Mouse (Mus musculus): ENCODE results near the gene Armh1. TPM values are rescaled to one million over a fixed set of nuclear protein-coding genes. Genes with fewer than 3 reads are reported as not detected.
"Not testable (repeated sequence)": the region's sequence is repeated elsewhere in the genome, so short reads cannot be mapped to it uniquely, and the experiment has no call there.

Gene Armh1
- total RNA-seq, 2 experiments from 2014 or later = not detected

GRCm38 (mm10) chr4:117210147-117211074 lies 41.5 kb downstream of the Armh1 start:
- peak; percentile 67 for TF ChIP-seq CTCF (IDR thresholded peaks at IDR 0.05)
- intact Hi-C loops (cut with DNase I) = loop anchor here (10.0 kb wide), 1 partner anchor 206 kb away; no protein-coding TSS in a partner anchor
- DNase-seq = peak; percentile 85
- Histone ChIP-seq H3K4me3 (peak overlapping the region; percentile 46), H3K27ac (peak overlapping the region; percentile 84)

GRCm38 (mm10) chr4:117209592-117209991 lies 42.3 kb downstream of the Armh1 start:
- intact Hi-C loops (cut with DNase I) = no loop called here
- no peak for TF ChIP-seq CTCF (IDR thresholded peaks at IDR 0.05)
- DNase-seq = no peak

GRCm38 (mm10) chr4:117202992-117203354 lies 49.0 kb downstream of the Armh1 start:
- Histone ChIP-seq H3K27ac (peak overlapping the region; percentile 76; the same call in 1 of the 2 replicates), H3K4me3 (no peak overlapping the region)
- intact Hi-C loops (cut with DNase I) = no loop called here
- no peak for DNase-seq
- TF ChIP-seq CTCF (IDR thresholded peaks at IDR 0.05) = no peak

More at GRCm38 (mm10) chr4:117209592-117209991, 42.3 kb downstream of the Armh1 start:
- Histone ChIP-seq H3K4me3 (no peak overlapping the region), H3K27ac (no peak overlapping the region)

- peak; percentile 66 for TF ChIP-seq CTCF (IDR thresholded peaks at IDR 0.05)
- Histone ChIP-seq H3K27ac (peak overlapping the region; percentile 76), H3K4me3 (peak overlapping the region; percentile 56)
- DNase-seq = peak; percentile 30
- intact Hi-C loops (cut with DNase I) = no loop called here
Observed at GRCm38 (mm10) chr4:117202046-117202991, 49.6 kb downstream of the Armh1 start.

GRCm38 (mm10) chr4:117191804-117192203 lies 60.1 kb downstream of the Armh1 start:
- intact Hi-C loops (cut with DNase I) = no loop called here

GRCm38 (mm10) chr4:117190660-117191059 lies 61.3 kb downstream of the Armh1 start:
- intact Hi-C loops (cut with DNase I) = no loop called here
- DNase-seq = no peak
- peak overlapping the region; percentile 94 for H3K27ac ChIP-seq

More at GRCm38 (mm10) chr4:117191804-117192203, 60.1 kb downstream of the Armh1 start:
- DNase-seq = no peak
- Histone ChIP-seq H3K4me3 (no peak overlapping the region), H3K27ac (0 out of 2 replicates have a peak overlapping the region, but pooled peaks have one; percentile 8)
- no peak for TF ChIP-seq CTCF (IDR thresholded peaks at IDR 0.05)

GRCm38 (mm10) chr4:117189856-117190543 lies 61.9 kb downstream of the Armh1 start:
- TF ChIP-seq CTCF (IDR thresholded peaks at IDR 0.05) = no peak
- DNase-seq = no peak
- Histone ChIP-seq H3K27ac (peak overlapping the region; percentile 94), H3K4me3 (peak overlapping the region; percentile 79)
- intact Hi-C loops (cut with DNase I) = no loop called here

More at GRCm38 (mm10) chr4:117190660-117191059, 61.3 kb downstream of the Armh1 start:
- no peak for TF ChIP-seq CTCF (IDR thresholded peaks at IDR 0.05)
- H3K4me3 ChIP-seq = no peak overlapping the region

GRCm38 (mm10) chr4:117189382-117189855 lies 62.5 kb downstream of the Armh1 start:
- peak; percentile 92 for TF ChIP-seq CTCF (IDR thresholded peaks at IDR 0.05)

GRCm38 (mm10) chr4:117188969-117189368 lies 63.0 kb downstream of the Armh1 start:
- H3K27ac ChIP-seq = peak overlapping the region; percentile 94
- intact Hi-C loops (cut with DNase I) = no loop called here

More at GRCm38 (mm10) chr4:117189382-117189855, 62.5 kb downstream of the Armh1 start:
- H3K4me3 ChIP-seq = peak overlapping the region; percentile 79
- DNase-seq = peak; percentile 89
- H3K27ac ChIP-seq = peak overlapping the region; percentile 94
- intact Hi-C loops (cut with DNase I) = no loop called here

GRCm38 (mm10) chr4:117182759-117183096 lies 69.2 kb downstream of the Armh1 start:
- intact Hi-C loops (cut with DNase I); DNase-seq: not testable (repeated sequence)
- H3K4me3 ChIP-seq = peak overlapping the region; percentile 72
- peak overlapping the region; percentile 91 for H3K27ac ChIP-seq

More at GRCm38 (mm10) chr4:117188969-117189368, 63.0 kb downstream of the Armh1 start:
- DNase-seq = no peak
- no peak for TF ChIP-seq CTCF (IDR thresholded peaks at IDR 0.05)
- peak overlapping the region; percentile 79 for H3K4me3 ChIP-seq

- intact Hi-C loops (cut with DNase I) = no loop called here
- TF ChIP-seq CTCF (IDR thresholded peaks at IDR 0.05) = no peak
Observed at GRCm38 (mm10) chr4:117181863-117182758, 69.8 kb downstream of the Armh1 start, which contains the start of gene Kif2c. TSS of gene Kif2c (minus strand) at chr4:117182639.

More at GRCm38 (mm10) chr4:117181863-117182758, 69.8 kb downstream of the Armh1 start, which contains the start of gene Kif2c:
- peak within 1 kb of the TSS; percentile 72 for H3K4me3 ChIP-seq
- peak within 1 kb of the TSS; percentile 91 for H3K27ac ChIP-seq
- DNase-seq = peak; percentile 94

All from gastrocnemius, adult 2 months (tissue).